Mouse (Mus musculus) limb, embryonic 11.5 days (tissue): ENCODE data around the gene Dad1. TPM values are rescaled to one million over a fixed set of nuclear protein-coding genes. Genes with fewer than 3 reads are reported as not detected.

Experiments
- ATAC-seq: fragments of 200-750 bp; cut with Nextera tagmentation; 2 replicates; pipeline ENCODE4 v1.8.0; 2017; ENCODE audit warnings: low read depth; ENCODE audit not compliant: insufficient number of reproducible peaks, low FRiP score, low TSS enrichment
- DNase-seq: peaks from one replicate; pipeline ENCODE4 v3.0.0-alpha.2; 2015; ENCODE audit warnings: low spot score
- H3K27ac ChIP-seq: fragments of 300-500 bp; sonication (generic); replicated peaks from 2 replicates; pipeline ENCODE4 v1.5.1; 2014; ENCODE audit warnings: low read depth, mild to moderate bottlenecking, low read length
- H3K27me3 ChIP-seq: fragments of 300-500 bp; sonication (generic); 2 replicates; pipeline ENCODE4 v1.6.1; 2014; ENCODE audit warnings: mild to moderate bottlenecking, low read length, mixed read lengths; ENCODE audit not compliant: control insufficient read depth, insufficient read depth
- H3K36me3 ChIP-seq: fragments of 300-500 bp; sonication (generic); 2 replicates; pipeline ENCODE4 v1.6.1; 2014; ENCODE audit warnings: mild to moderate bottlenecking, low read length, moderate library complexity, mixed read lengths; ENCODE audit not compliant: control insufficient read depth, insufficient read depth
- H3K4me1 ChIP-seq: fragments of 300-500 bp; sonication (generic); 2 replicates; pipeline ENCODE4 v1.6.1; 2014; ENCODE audit warnings: low read length, mixed read lengths; ENCODE audit not compliant: control insufficient read depth, insufficient read depth
- H3K4me2 ChIP-seq: fragments of 300-500 bp; sonication (generic); 2 replicates; pipeline ENCODE4 v1.6.1; 2014; ENCODE audit warnings: low read depth, mild to moderate bottlenecking, moderate library complexity; ENCODE audit not compliant: severe bottlenecking
- H3K4me3 ChIP-seq: fragments of 300-500 bp; sonication (generic); 2 replicates; pipeline ENCODE4 v1.5.1; 2014; ENCODE audit warnings: low read depth, low read length
- H3K9ac ChIP-seq: fragments of 300-500 bp; sonication (generic); 2 replicates; pipeline ENCODE4 v1.6.1; 2014; ENCODE audit warnings: mild to moderate bottlenecking, low read length
- H3K9me3 ChIP-seq: fragments of 300-500 bp; sonication (generic); 2 replicates; pipeline ENCODE4 v1.6.1; 2016; ENCODE audit warnings: low read length; ENCODE audit not compliant: control insufficient read depth
- WGBS: fragments of 180-500 bp; shearing (Covaris S2); extraction: QIAGEN DNeasy Blood & Tissue Kit; methylation state at CpG from one replicate; pipeline ENCODE4 v1.1.7; 2014; 5-methylcytosine and 5-hydroxymethylcytosine counted together
- polyA plus RNA-seq: library from polyadenylated mRNA; unstranded; fragments of >200 nt; fragmentation: Nextera tagmentation; extraction: Ambion mirVana; gene quantifications from 2 replicates; pipeline ENCODE4 v1.2.1, GENCODE M21; 2014

The Dad1 gene
- polyA plus RNA-seq, 1 experiment from 2014 or later = 250 TPM

DNA sequence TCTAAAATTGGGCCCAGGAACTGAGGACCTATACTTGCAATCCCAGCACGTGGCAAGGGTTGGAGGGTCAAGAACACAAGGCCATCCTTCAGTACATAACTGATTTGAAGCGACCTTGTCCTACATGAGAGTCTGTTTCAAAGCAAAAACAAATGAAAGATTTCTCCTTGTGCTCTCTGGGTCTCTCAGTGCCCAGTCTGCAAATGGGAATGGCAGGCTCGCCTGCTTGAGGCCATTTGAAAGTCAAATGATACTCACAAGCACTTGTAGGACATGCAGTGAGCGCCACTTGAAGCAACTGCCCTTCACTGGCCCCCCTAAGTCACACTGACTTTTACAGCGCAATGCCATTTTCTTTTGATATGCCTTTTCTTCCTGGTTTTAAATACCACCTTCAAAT, 13.4 kb downstream of the Dad1 start:
- H3K4me2 ChIP-seq = no peak overlapping the region
- H3K27ac ChIP-seq = no peak overlapping the region
- no peaks in the 10 kb centered on the region for H3K9me3 ChIP-seq
- H3K27me3 ChIP-seq = no peaks in the 10 kb centered on the region
- WGBS = 90% methylated on average over 5 of the region's 5 CpGs
- ATAC-seq (no peak), DNase-seq (no peak)
- H3K9ac ChIP-seq = no peak overlapping the region
- H3K4me1 ChIP-seq = no peaks in the 10 kb centered on the region
- peaks cover 16% of the 10 kb centered on the region for H3K36me3 ChIP-seq
- H3K4me3 ChIP-seq = no peak overlapping the region

DNA sequence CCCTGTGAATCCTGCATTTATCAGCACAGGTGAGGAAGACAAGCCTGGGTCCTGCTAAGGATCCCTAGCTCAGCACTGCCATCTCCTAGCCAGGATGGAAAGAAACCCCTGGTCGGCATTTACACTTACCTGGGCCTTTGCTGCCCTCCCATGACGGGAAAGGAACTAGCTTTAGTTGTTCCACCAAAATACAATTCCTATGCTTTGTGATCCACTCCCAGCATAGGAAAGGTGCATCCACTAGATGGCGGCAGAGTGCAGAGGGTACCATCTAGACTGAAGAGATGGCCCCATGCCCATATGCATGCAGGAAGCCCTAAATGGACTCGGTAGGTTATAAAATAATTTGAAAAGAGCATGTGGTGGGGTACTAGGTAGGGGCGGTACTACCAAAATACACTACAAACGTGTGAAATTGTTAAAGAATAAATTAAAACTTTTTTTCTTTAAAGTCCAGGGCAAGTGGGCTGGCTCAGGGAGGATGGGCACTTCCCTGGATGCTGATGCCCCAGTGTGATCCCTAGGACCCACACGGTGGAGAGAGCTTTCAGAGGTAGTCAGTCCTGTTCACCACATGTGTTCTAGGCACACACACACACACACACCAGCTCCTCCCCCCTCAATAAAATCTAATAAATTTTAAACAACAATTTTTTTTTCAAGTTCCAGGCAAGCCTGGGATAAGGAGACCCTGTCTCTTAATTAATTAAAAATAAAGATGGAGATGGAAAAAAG, 14.7 kb downstream of the Dad1 start:
- DNase-seq (peak; percentile 87), ATAC-seq (no peak)
- Histone ChIP-seq H3K4me2 (no peak overlapping the region), H3K4me1 (no peaks in the 10 kb centered on the region), H3K9ac (no peak overlapping the region), H3K4me3 (no peak overlapping the region), H3K9me3 (no peaks in the 10 kb centered on the region), H3K27ac (no peak overlapping the region), H3K27me3 (no peaks in the 10 kb centered on the region), H3K36me3 (peaks cover 20% of the 10 kb centered on the region)
- 17% methylated on average over 7 of the region's 7 CpGs for WGBS

DNA sequence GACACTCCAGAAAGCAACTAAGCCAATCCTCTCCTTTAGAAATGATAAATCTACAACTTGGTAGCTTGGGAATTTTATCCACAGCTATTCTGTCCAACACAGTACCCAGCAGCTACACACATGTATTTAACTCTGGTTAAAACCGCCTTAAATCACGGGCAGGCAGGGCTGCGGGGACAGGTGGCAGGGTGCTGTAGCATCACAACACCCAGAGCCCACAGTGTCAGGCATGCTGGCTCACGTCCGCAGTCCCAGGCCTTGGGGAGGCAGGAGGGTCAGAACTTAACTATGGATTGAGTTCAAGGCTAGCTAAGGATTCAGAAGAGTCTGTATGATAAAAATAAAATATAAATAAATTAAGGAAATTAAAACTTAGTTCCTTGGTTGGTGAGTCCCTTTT, 17.0 kb downstream of the Dad1 start:
- no peak overlapping the region for H3K4me2 ChIP-seq

DNA sequence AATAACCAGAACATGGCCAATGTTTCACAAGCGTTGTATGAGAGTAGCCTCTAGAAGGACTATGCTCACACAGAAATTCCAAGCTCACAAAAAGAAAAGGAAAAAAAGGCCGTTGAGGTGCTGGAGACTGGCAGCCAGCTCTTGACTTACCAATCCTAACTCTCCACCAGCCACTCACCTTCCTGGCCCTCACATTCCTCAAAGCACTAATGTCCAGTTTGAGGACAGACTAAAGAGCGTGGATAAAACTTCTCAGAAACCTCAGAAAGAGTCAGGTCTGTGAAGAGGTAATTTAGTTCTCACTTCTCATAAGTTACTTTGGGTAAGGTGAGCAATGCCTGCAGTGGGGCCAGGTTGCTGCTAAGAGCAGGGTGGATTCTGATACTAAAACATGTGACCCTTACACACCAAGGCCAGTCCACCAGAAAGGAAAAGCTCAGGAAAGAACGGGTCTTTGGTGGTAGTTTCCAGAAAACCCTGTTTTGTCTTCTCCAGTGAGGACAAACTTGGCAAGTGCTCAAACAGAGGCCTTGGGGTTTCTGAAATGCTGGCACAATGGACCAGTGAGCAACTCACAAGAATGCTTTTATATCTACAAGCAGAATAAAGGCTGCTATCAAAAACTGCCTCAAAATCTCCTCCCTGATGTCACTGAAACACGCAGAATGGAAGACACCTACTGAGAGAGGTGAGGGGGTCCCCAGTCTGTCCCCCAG, 17.9 kb downstream of the Dad1 start:
- Histone ChIP-seq H3K9me3 (no peaks in the 10 kb centered on the region), H3K27ac (no peak overlapping the region), H3K36me3 (peaks cover 5% of the 10 kb centered on the region; the same call in 1 of the 2 replicates), H3K9ac (no peak overlapping the region), H3K27me3 (no peaks in the 10 kb centered on the region), H3K4me3 (no peak overlapping the region), H3K4me1 (peaks cover 9% of the 10 kb centered on the region), H3K4me2 (no peak overlapping the region)
- WGBS = 94% methylated on average over 5 of the region's 5 CpGs
- ATAC-seq = no peak
- no peak for DNase-seq

More for the DNA sequence above, 17.0 kb downstream of the Dad1 start:
- Histone ChIP-seq H3K27me3 (no peaks in the 10 kb centered on the region), H3K9me3 (no peaks in the 10 kb centered on the region), H3K9ac (no peak overlapping the region), H3K27ac (no peak overlapping the region), H3K36me3 (peaks cover 8% of the 10 kb centered on the region), H3K4me3 (no peak overlapping the region), H3K4me1 (peaks cover 9% of the 10 kb centered on the region)
- no peak for ATAC-seq
- no peak for DNase-seq
- 88% methylated on average over 5 of the region's 5 CpGs for WGBS

DNA sequence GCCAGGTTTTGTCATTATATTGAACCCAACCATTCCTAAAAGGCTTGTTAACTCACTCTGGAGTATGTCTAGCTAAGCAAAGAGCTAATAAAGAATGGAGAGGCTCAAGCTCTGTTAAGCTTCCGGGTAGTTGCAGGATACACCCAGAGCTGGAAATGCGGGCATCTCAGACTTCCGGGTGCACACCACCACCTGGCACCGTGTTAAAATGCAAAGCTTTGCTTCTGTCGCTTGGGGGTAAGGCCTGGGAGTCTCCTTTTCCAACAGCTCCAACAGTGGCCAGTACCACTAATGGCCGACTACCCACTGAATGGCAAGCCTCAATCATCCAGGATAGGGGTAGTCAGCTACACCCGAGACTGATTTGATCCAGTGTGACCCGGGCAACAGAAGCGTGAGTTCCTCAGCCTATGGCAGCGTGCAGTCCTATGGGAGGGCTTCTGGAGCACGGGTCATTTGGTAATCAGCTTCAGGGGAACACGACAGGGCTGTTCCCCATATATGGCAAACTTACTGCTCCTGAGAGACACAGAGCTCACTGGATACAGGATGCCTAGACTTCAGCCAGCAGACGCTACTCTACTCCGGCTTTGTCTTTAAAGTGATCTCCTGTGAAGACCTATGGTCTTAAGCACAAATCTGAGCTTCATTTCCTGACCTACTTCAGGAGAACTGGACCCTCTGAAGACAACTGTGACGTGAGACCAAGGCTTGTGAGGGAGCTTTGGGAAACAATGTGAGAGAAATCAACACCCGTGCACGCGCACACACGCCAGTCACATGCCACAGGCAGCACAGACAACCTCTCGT, 19.5 kb downstream of the Dad1 start:
- no peak for ATAC-seq
- Histone ChIP-seq H3K36me3 (peaks cover 5% of the 10 kb centered on the region; the same call in 1 of the 2 replicates), H3K4me1 (peaks cover 9% of the 10 kb centered on the region), H3K4me3 (no peak overlapping the region), H3K27me3 (no peaks in the 10 kb centered on the region), H3K9ac (no peak overlapping the region), H3K27ac (no peak overlapping the region), H3K4me2 (no peak overlapping the region), H3K9me3 (no peaks in the 10 kb centered on the region)
- DNase-seq = no peak
- WGBS = 84% methylated on average over 20 of the region's 20 CpGs

DNA sequence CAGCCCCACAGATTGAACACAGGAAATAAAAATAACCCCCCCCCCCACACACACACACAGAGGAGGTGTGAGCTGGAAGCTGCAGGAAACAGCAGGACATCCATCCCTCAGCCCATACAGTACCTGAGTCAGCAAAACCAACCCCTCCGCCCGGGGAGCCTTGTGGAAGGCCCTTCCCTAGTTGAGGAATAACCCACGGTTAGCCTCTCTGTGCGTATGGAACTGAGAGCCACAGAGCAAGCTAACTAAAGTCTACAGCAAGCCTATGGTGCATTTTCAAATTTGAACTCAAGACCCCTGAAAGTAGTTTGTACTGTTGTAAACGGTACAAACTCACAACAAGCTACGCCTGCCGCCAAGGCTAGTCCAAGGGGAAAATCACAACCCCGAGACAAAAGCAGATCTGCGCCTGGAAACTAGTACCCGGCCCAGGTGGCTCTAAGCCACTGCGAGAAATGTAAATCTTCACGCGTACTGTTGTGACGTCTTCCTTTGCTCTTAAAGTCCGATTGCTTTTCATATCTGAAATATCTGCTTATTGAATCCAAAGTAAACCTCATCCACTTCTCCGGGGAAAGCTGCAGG, 20.3 kb downstream of the Dad1 start:
- no peak overlapping the region; the same call in 1 of the 2 replicates for H3K27ac ChIP-seq
- no peak overlapping the region for H3K4me3 ChIP-seq
- WGBS = 72% methylated on average over 16 of the region's 16 CpGs
- peaks cover 14% of the 10 kb centered on the region for H3K4me1 ChIP-seq
- no peak overlapping the region for H3K9ac ChIP-seq
- ATAC-seq (no peak), DNase-seq (no peak)
- no peaks in the 10 kb centered on the region for H3K27me3 ChIP-seq
- H3K4me2 ChIP-seq = peak overlapping the region; percentile 7; the same call in 1 of the 2 replicates
- peaks cover 5% of the 10 kb centered on the region; the same call in 1 of the 2 replicates for H3K36me3 ChIP-seq
- no peaks in the 10 kb centered on the region for H3K9me3 ChIP-seq

DNA sequence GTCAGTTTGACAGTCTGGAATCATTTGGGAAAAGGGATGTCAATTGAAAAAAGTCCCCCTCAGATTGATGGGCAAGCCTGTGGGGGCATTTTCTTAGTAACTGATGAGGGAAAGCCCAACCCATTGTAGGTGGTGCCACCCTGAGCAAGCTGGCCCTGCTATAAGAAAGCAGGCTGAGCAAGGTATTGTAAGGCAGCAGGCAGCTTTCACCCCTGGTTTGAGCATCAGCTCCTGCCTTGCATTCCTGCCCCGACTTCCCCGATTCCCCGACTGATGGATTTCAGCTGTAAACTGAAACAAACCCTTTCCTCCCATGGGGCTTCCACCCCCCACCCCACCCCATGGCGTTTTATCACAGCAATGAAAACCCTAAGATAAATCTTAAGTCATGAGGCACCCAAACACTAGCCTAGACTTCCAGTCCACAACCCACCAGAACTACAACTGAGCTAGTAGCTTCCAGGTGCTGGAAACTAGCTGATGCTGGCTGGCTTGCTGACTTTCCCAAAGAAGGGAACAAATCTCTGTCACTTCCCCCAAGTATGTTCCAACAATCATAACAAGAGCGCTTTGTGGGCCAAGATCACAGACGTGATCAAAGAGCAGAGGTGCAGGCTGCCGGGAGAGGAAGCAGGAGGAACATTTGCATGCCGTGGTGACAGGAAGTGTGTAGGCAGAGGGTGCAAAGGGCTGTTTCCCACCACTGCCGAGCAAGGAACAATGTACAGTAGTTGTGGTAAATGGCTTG, 20.9 kb downstream of the Dad1 start:
- 13% methylated on average over 9 of the region's 9 CpGs for WGBS
- peak; percentile 39 for DNase-seq
- peak overlapping the region; percentile 7; the same call in 1 of the 2 replicates for H3K4me2 ChIP-seq
- H3K9ac ChIP-seq = no peak overlapping the region
- H3K27ac ChIP-seq = no peak overlapping the region; the same call in 1 of the 2 replicates
- no peaks in the 10 kb centered on the region for H3K9me3 ChIP-seq
- peaks cover 20% of the 10 kb centered on the region for H3K4me1 ChIP-seq
- peaks cover 5% of the 10 kb centered on the region; the same call in 1 of the 2 replicates for H3K36me3 ChIP-seq
- no peak overlapping the region for H3K4me3 ChIP-seq
- H3K27me3 ChIP-seq = no peaks in the 10 kb centered on the region
- no peak for ATAC-seq
